Mouse (Mus musculus): ENCODE measurements around the gene Etv6. TPM values are rescaled to one million over a fixed set of nuclear protein-coding genes. Genes with fewer than 3 reads are reported as not detected.

The Etv6 gene
- polyA plus RNA-seq, 1 experiment: 23.4 TPM

DNA sequence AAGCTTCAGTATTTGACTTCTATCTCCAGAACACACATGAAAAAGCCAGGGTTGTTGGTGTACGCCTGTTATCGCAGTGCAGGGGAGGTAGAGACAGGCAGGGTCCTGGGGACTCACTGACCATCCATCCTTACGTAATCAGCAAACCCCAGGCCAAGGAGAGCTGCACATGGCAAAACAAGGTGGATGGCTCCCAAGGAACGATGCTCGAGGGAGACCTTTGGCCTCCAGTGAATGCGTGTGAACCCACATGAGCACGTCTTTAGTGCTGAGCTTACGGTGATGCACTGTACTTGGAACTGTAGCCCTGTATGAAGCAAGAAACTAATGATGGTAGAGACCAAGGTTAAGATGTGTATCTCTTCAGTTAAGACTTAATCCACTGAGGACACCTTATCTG is 119.2 kb downstream of the Etv6 start:
- H3K4me3 ChIP-seq (ENCODE audit: insufficient read depth, low read length): no peak overlapping the region
- no peak overlapping the region for H3K27ac ChIP-seq (ENCODE audit: insufficient read depth, low read depth, low read length)
- TF ChIP-seq POLR2A (IDR thresholded peaks at IDR 0.05; ENCODE audit: borderline replicate concordance, low read depth, low read length) (no peak), CTCF (IDR thresholded peaks at IDR 0.05; ENCODE audit: low read depth, low read length) (no peak)
- H3K4me1 ChIP-seq (ENCODE audit: control insufficient read depth, insufficient read depth, low read length): peaks cover 43% of the 10 kb centered on the region

DNA sequence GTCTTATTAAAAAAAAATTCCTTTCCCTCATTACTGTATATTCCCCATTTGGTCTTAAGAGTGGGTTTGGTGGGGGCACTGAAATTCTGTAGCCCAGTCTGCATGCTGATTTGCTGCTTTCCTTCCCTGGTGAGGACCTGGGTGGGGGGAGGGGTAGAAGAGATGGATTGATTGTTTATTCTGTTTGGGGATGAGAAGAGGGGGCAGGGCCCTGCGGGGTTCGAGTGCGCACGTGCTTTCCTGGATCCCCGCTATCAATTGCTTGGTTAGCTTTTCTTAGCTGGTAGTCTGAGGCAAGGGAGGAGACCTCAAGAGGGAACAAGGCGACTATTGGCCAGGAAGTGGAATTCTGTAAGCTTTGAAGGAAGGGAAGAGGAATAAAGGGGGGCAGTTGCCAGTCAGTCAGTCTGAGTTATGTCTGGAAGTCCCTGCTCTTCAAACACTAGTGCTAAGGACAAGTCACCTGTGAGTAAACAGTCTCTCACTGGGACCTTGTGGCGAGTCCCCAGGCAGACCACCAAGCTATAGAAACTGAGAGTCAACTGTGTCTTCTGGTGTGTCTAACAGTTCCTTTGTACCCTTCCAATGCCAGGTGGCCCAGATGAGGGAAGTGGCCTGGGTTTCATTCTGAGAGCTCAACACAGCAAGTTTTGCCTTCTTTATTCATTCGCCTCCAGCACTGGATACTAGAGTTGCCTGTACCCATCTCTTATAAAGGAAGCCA is 120.6 kb downstream of the Etv6 start:
- Histone ChIP-seq H3K27ac (ENCODE audit: insufficient read depth, low read depth, low read length) (peak overlapping the region; percentile 33), H3K4me3 (ENCODE audit: insufficient read depth, low read length) (no peak overlapping the region), H3K4me1 (ENCODE audit: control insufficient read depth, insufficient read depth, low read length) (peaks cover 39% of the 10 kb centered on the region)
- no peak for TF ChIP-seq CTCF (IDR thresholded peaks at IDR 0.05; ENCODE audit: low read depth, low read length)
- no peak for TF ChIP-seq POLR2A (IDR thresholded peaks at IDR 0.05; ENCODE audit: borderline replicate concordance, low read depth, low read length)

DNA sequence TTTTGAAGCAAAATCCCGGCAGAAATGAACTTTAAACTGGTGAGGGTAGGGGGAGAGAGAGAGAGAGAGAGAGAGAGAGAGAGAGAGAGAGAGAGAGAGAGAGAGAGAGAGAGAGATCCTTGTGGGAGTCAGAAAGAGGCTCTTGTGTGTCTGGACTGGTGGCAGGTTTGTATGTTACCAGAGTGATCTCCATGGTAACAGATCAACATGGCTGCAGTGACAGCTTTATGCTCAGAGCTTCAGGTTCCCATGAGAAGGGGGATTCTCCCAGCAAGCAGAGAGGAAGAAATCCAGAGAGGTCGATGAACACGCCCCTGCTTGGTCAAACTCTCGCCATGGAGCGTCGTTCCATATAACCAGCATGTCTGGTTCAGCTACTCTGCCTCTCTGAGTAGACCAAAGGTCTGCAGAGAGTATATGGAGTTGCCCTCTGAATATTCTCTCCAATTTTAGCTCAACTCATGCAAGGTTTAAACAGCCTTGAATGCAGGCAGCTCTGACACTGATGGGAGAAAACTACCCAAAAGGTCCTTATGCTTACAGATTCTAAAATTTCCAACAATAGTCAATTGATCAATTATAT is 122.1 kb downstream of the Etv6 start:
- H3K27ac ChIP-seq (ENCODE audit: insufficient read depth, low read depth, low read length): no peak overlapping the region
- no peak overlapping the region for H3K4me3 ChIP-seq (ENCODE audit: insufficient read depth, low read length)
- TF ChIP-seq POLR2A (IDR thresholded peaks at IDR 0.05; ENCODE audit: borderline replicate concordance, low read depth, low read length): no peak
- TF ChIP-seq CTCF (IDR thresholded peaks at IDR 0.05; ENCODE audit: low read depth, low read length): no peak
- peaks cover 28% of the 10 kb centered on the region for H3K4me1 ChIP-seq (ENCODE audit: control insufficient read depth, insufficient read depth, low read length)

DNA sequence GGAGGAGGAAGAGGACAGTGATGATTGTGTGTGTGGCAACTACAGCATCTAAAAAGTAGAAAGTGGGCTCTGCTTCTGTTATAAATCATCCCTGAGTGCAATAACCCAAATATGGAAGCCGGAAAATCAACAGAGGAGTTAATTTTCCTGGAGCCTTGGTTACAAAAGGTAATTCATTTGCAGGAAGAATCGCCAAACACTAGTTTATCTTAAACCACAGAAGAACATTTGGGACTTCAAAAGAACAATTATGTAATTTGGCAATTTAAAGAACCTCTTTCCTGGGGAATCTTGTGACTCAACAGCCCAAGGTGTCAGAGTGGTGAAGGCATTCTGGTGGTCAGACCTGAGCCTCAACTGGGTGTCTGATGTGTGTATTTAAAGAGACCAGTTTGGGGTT is 122.7 kb downstream of the Etv6 start:
- Histone ChIP-seq H3K27ac (ENCODE audit: insufficient read depth, low read depth, low read length) (no peak overlapping the region), H3K4me1 (ENCODE audit: control insufficient read depth, insufficient read depth, low read length) (peaks cover 24% of the 10 kb centered on the region), H3K4me3 (ENCODE audit: insufficient read depth, low read length) (no peak overlapping the region)
- TF ChIP-seq CTCF (IDR thresholded peaks at IDR 0.05; ENCODE audit: low read depth, low read length) (no peak), POLR2A (IDR thresholded peaks at IDR 0.05; ENCODE audit: borderline replicate concordance, low read depth, low read length) (no peak)

DNA sequence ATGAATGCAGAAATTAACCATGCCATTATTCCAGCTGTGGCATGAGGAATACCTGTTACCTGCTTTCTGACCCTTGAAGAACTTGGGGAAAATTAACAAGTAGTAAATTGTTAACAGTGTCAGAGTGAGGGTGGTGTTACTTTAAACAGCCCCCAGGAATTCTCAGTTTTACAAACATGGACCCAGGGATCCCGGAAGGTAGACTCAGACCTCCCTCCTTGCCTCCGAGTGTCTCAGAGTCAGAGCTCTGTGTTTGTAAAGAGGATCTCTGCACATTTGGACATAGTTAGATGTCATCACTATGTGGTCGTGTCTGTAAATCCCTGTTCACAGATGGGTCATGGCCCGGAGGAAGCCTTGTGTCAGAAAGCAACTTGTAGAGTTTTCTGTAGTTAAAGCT is 124.2 kb downstream of the Etv6 start:
- Histone ChIP-seq H3K4me1 (ENCODE audit: control insufficient read depth, insufficient read depth, low read length) (peaks cover 24% of the 10 kb centered on the region), H3K4me3 (ENCODE audit: insufficient read depth, low read length) (no peak overlapping the region), H3K27ac (ENCODE audit: insufficient read depth, low read depth, low read length) (no peak overlapping the region)
- TF ChIP-seq CTCF (IDR thresholded peaks at IDR 0.05; ENCODE audit: low read depth, low read length) (no peak), POLR2A (IDR thresholded peaks at IDR 0.05; ENCODE audit: borderline replicate concordance, low read depth, low read length) (no peak)

DNA sequence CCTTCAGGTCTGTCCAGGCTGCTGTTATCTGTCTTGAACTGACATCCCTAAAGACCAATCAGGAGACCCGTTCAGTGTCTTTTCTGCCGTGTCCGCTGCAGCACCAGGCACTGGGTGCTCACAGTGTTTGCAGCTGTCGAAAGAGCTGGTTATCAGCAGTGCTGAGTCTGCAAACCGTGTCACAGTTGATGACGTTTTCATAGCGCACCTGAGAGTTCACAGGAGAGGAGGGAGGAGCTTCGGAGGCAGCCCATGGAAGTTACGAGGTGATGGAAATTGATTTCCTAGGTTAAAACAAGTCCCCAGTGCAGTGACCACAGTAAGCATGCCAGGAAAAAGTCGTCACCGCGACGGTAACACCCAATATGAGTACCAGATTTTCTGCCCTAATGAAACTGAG is 125.5 kb downstream of the Etv6 start:
- no peak overlapping the region for H3K4me3 ChIP-seq (ENCODE audit: insufficient read depth, low read length)
- H3K27ac ChIP-seq (ENCODE audit: insufficient read depth, low read depth, low read length): no peak overlapping the region
- peaks cover 16% of the 10 kb centered on the region for H3K4me1 ChIP-seq (ENCODE audit: control insufficient read depth, insufficient read depth, low read length)
- no peak for TF ChIP-seq CTCF (IDR thresholded peaks at IDR 0.05; ENCODE audit: low read depth, low read length)
- no peak for TF ChIP-seq POLR2A (IDR thresholded peaks at IDR 0.05; ENCODE audit: borderline replicate concordance, low read depth, low read length)

DNA sequence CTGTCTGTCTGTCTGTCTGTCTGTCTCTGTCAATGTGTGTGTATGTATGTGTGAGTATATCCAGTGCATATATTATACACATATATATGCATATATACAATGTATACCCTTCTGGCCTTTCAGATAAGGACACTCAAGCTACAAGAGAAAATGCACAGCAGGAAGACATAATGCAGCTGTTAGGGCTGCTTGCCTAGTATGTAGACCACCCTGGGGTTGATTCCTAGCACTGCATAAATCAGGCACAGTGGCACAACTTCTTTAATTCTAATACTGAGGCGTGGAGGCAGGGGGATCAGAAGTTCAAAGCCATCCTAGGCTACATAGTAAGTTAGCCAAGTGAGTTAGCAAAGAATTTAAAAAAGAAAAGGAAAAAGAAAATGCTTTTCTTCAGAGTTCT is 127.8 kb downstream of the Etv6 start:
- no peak overlapping the region for H3K4me3 ChIP-seq (ENCODE audit: insufficient read depth, low read length)
- H3K4me1 ChIP-seq (ENCODE audit: control insufficient read depth, insufficient read depth, low read length): peaks cover under 1% of the 10 kb centered on the region; the same call in 1 of the 2 replicates
- TF ChIP-seq POLR2A (IDR thresholded peaks at IDR 0.05; ENCODE audit: borderline replicate concordance, low read depth, low read length) (no peak), CTCF (IDR thresholded peaks at IDR 0.05; ENCODE audit: low read depth, low read length) (no peak)
- no peak overlapping the region for H3K27ac ChIP-seq (ENCODE audit: insufficient read depth, low read depth, low read length)

DNA sequence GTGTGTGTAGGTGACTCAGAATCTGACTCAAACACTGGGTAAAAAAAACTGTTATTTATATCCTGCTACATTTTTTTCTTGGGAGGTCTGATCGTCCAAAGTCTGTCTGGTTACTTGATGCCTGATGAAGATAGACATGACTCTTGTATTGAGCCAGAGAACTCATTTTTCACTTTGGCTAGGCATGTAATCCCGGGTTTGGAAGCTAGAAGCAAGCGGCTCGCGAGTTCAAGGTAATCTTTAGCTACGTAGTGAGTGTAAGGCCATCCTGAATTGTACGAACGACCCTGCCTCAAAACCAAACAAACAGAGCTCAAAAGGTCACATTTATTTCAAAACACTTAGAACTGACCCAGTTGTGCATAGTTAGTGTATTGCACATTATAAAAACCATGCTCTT is 128.9 kb downstream of the Etv6 start:
- Histone ChIP-seq H3K4me3 (ENCODE audit: insufficient read depth, low read length) (no peak overlapping the region), H3K27ac (ENCODE audit: insufficient read depth, low read depth, low read length) (no peak overlapping the region), H3K4me1 (ENCODE audit: control insufficient read depth, insufficient read depth, low read length) (no peaks in the 10 kb centered on the region)
- no peak for TF ChIP-seq CTCF (IDR thresholded peaks at IDR 0.05; ENCODE audit: low read depth, low read length)
- TF ChIP-seq POLR2A (IDR thresholded peaks at IDR 0.05; ENCODE audit: borderline replicate concordance, low read depth, low read length): no peak

DNA sequence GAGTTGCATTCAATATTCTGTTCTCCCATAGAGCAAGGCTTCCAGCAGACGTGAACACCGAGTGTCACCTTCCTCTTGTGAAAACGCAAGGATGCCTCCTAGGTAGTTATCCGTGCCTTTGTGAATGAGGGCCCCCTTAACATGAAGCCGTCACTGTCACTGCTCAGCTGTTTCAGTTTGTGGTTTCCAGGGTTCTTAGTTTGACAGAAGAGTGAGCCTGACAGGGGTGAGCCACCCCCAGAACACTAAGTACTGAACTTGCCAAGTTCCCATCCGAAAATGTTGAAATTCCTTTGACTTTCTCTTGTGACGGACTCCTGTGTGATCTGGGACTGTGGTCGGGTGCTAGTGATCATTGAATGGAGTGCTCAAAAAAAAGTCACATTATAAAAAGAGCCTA is 129.5 kb downstream of the Etv6 start:
- Histone ChIP-seq H3K27ac (ENCODE audit: insufficient read depth, low read depth, low read length) (no peak overlapping the region), H3K4me3 (ENCODE audit: insufficient read depth, low read length) (no peak overlapping the region), H3K4me1 (ENCODE audit: control insufficient read depth, insufficient read depth, low read length) (peaks cover 3% of the 10 kb centered on the region; the same call in 1 of the 2 replicates)
- TF ChIP-seq CTCF (IDR thresholded peaks at IDR 0.05; ENCODE audit: low read depth, low read length): no peak
- TF ChIP-seq POLR2A (IDR thresholded peaks at IDR 0.05; ENCODE audit: borderline replicate concordance, low read depth, low read length): no peak

DNA sequence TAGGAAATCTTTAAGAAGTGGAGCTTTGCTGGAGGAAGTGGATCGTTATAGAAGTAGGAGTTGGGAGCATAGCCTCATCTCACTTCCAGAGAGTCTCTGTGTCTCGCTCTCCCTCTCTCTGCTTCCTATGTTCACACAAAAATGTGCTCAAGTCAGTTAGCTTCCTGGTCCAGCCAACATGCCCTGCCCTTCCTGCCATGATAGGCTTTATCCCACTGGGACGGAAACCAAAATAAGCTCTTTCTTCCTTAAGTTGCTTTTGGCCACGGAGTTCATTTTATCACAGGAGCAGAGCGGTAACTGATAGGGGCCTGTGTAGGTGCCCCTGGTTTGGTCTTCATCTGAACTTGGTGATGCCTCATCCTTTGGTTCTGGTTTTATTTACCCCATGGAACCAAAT is 132.5 kb downstream of the Etv6 start:
- Histone ChIP-seq H3K4me1 (ENCODE audit: control insufficient read depth, insufficient read depth, low read length) (peaks cover 24% of the 10 kb centered on the region), H3K4me3 (ENCODE audit: insufficient read depth, low read length) (no peak overlapping the region), H3K27ac (ENCODE audit: insufficient read depth, low read depth, low read length) (no peak overlapping the region)
- TF ChIP-seq POLR2A (IDR thresholded peaks at IDR 0.05; ENCODE audit: borderline replicate concordance, low read depth, low read length) (no peak), CTCF (IDR thresholded peaks at IDR 0.05; ENCODE audit: low read depth, low read length) (no peak)
